Mouse (Mus musculus): ENCODE measurements at regions not wholly inside any gene's neighbourhood (a gene's known extent, or its start where the extent isn't known, plus 50 kb on each side); places are given as distances from the start of the nearest gene placed in this dataset.

GRCm38 (mm10) chr12:107123661-107124060 lies 364.8 kb upstream of the 3110018I06Rik start:
- Histone ChIP-seq H3K27me3 (ENCODE audit: control insufficient read depth in 1 of 2, insufficient read depth in 2 of 2, low read length in 2 of 2) (no peaks in the 10 kb centered on the region), H3K36me3 (ENCODE audit: control insufficient read depth in 1 of 2, insufficient read depth in 2 of 2, low read length in 2 of 2) (no peaks in the 10 kb centered on the region), H3K27ac (ENCODE audit: control insufficient read depth, low read depth, low read length) (no peak overlapping the region), H3K79me2 (ENCODE audit: control insufficient read depth, insufficient read depth, low read length, poor library complexity) (no peaks in the 10 kb centered on the region), H3K9me3 (replicated peaks; ENCODE audit: insufficient read depth, low read length) (no peaks in the 10 kb centered on the region), H3K4me3 (ENCODE audit: control insufficient read depth in 1 of 2, insufficient read depth in 1 of 2, low read depth in 2 of 2, low read length in 2 of 2) (no peak overlapping the region), H3K9ac (ENCODE audit: control insufficient read depth, low read depth, low read length, poor library complexity, severe bottlenecking) (no peak overlapping the region), H3K4me1 (ENCODE audit: control insufficient read depth in 1 of 2, insufficient read depth in 2 of 2, low read length in 2 of 2) (no peaks in the 10 kb centered on the region)
- no peak for DNase-seq (ENCODE audit: low read depth, low spot score)
- TF ChIP-seq MAX (IDR thresholded peaks at IDR 0.05; ENCODE audit: low read length) (no peak), NELFE (IDR thresholded peaks at IDR 0.05; ENCODE audit: low read depth, low read length) (no peak), ZMIZ1 (IDR thresholded peaks at IDR 0.05; ENCODE audit: low read depth, low read length) (no peak), E2F4 (IDR thresholded peaks at IDR 0.05; ENCODE audit: borderline replicate concordance, low read depth, low read length) (no peak), MYB (IDR thresholded peaks at IDR 0.05; ENCODE audit: low read depth, low read length) (no peak), MAFK (IDR thresholded peaks at IDR 0.05; ENCODE audit: borderline replicate concordance, low read depth, low read length) (no peak), POLR2AphosphoS2 (IDR thresholded peaks at IDR 0.05; ENCODE audit: low read length) (no peak), EP300 (IDR thresholded peaks at IDR 0.05; ENCODE audit: low read depth in 1 of 2, low read length in 2 of 2) (no peak)

GRCm38 (mm10) chr12:107124263-107124885 lies 364.1 kb upstream of the 3110018I06Rik start:
- no peak overlapping the region for H3K4me3 ChIP-seq (ENCODE audit: control insufficient read depth in 1 of 2, insufficient read depth in 1 of 2, low read depth in 2 of 2, low read length in 2 of 2)
- H3K9me3 ChIP-seq (replicated peaks; ENCODE audit: insufficient read depth, low read length): no peaks in the 10 kb centered on the region
- no peaks in the 10 kb centered on the region for H3K79me2 ChIP-seq (ENCODE audit: control insufficient read depth, insufficient read depth, low read length, poor library complexity)
- no peaks in the 10 kb centered on the region for H3K36me3 ChIP-seq (ENCODE audit: control insufficient read depth in 1 of 2, insufficient read depth in 2 of 2, low read length in 2 of 2)
- DNase-seq (ENCODE audit: low read depth, low spot score): no peak
- TF ChIP-seq ZNF384 (IDR thresholded peaks at IDR 0.05; ENCODE audit: low read depth, low read length): no peak
- no peak for TF ChIP-seq ELF1 (IDR thresholded peaks at IDR 0.05; ENCODE audit: low read depth, low read length)
- no peak for TF ChIP-seq UBTF (IDR thresholded peaks at IDR 0.05; ENCODE audit: borderline replicate concordance, insufficient read depth, low read depth, low read length)
- no peak for TF ChIP-seq ZMIZ1 (IDR thresholded peaks at IDR 0.05; ENCODE audit: low read depth, low read length)
- TF ChIP-seq CHD1 (IDR thresholded peaks at IDR 0.05; ENCODE audit: low read depth, low read length): no peak
- no peak for TF ChIP-seq MAX (IDR thresholded peaks at IDR 0.05; ENCODE audit: low read length)
- TF ChIP-seq NELFE (IDR thresholded peaks at IDR 0.05; ENCODE audit: low read depth, low read length): no peak
- TF ChIP-seq SIN3A (IDR thresholded peaks at IDR 0.05; ENCODE audit: low read length): no peak
- TF ChIP-seq ZC3H11A (IDR thresholded peaks at IDR 0.05; ENCODE audit: low read depth, low read length): no peak
- no peak for TF ChIP-seq CTCF (IDR thresholded peaks at IDR 0.05 in 2 of 3, conservative IDR thresholded peaks at IDR 0.05 in 1 of 3; ENCODE audit: control insufficient read depth in 1 of 3, insufficient read depth in 1 of 3, low read depth in 2 of 3, low read length in 3 of 3, poor library complexity in 1 of 3, severe bottlenecking in 1 of 3)
- no peak for TF ChIP-seq EP300 (IDR thresholded peaks at IDR 0.05; ENCODE audit: low read depth in 1 of 2, low read length in 2 of 2)
- TF ChIP-seq SMC3 (IDR thresholded peaks at IDR 0.05; ENCODE audit: low read depth, low read length): no peak
- no peak for TF ChIP-seq MYB (IDR thresholded peaks at IDR 0.05; ENCODE audit: low read depth, low read length)
- no peak for TF ChIP-seq TAL1 (IDR thresholded peaks at IDR 0.05; ENCODE audit: low read length)
- no peak for TF ChIP-seq POLR2AphosphoS2 (IDR thresholded peaks at IDR 0.05; ENCODE audit: low read length)
- TF ChIP-seq MEF2A (IDR thresholded peaks at IDR 0.05; ENCODE audit: extremely low read depth, insufficient replicate concordance, low read depth, low read length, poor library complexity, severe bottlenecking): no peak
- no peaks in the 10 kb centered on the region for H3K27me3 ChIP-seq (ENCODE audit: control insufficient read depth in 1 of 2, insufficient read depth in 2 of 2, low read length in 2 of 2)
- H3K9ac ChIP-seq (ENCODE audit: control insufficient read depth, low read depth, low read length, poor library complexity, severe bottlenecking): no peak overlapping the region
- H3K27ac ChIP-seq (ENCODE audit: control insufficient read depth, low read depth, low read length): no peak overlapping the region
- H3K4me1 ChIP-seq (ENCODE audit: control insufficient read depth in 1 of 2, insufficient read depth in 2 of 2, low read length in 2 of 2): no peaks in the 10 kb centered on the region
